Mouse (Mus musculus) left cerebral cortex, postnatal 10 days (tissue): ENCODE measurements around the gene Pilrb2. TPM values are rescaled to one million over a fixed set of nuclear protein-coding genes. Genes with fewer than 3 reads are reported as not detected.
"Not testable (repeated sequence)": the region's sequence is repeated elsewhere in the genome, so short reads cannot be mapped to it uniquely, and the experiment has no call there.

Experiments
- DNase-seq, 2 experiments: peaks; one replicate each; pipeline ENCODE4 v3.0.0; 2021 to 2022; ENCODE audit warnings: low spot score in 2 of 2, mixed read lengths in 1 of 2; ENCODE audit errors: extremely low spot score in 1 of 2
- intact Hi-C: fragments of 180-260 bp; cut with DNase I; formaldehyde crosslinking; loops from one replicate; pipeline ENCODE4 v1.15.1; 2025
- total RNA-seq, 2 experiments: library from RNA; stranded (reverse); gene quantifications; 2 replicates each; pipeline ENCODE4 v1.2.3; 2021

Gene Pilrb2
- total RNA-seq, 2 experiments from 2014 or later, result not detected

DNA sequence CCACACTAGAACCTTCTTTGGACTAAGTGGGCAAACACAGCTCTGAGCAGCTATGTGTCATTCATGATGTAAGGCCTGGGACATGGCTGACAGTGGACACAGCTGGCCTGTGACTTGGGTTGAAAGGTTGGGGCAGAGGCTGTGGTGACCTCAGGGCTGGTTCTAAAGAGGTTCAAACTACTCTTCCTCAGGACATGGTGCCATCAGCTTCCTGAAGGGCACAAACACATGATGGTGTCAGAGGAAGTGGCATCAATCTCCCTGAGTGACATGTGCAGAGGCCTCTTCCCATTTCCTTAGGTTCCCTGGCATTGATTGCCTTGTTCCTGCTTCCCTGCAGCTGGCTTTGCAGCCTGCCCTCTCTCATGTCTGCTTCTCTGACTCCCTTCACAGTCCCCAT is 34.5 kb downstream of the Pilrb2 start:
- intact Hi-C loops, DNase-seq: not testable (repeated sequence)

DNA sequence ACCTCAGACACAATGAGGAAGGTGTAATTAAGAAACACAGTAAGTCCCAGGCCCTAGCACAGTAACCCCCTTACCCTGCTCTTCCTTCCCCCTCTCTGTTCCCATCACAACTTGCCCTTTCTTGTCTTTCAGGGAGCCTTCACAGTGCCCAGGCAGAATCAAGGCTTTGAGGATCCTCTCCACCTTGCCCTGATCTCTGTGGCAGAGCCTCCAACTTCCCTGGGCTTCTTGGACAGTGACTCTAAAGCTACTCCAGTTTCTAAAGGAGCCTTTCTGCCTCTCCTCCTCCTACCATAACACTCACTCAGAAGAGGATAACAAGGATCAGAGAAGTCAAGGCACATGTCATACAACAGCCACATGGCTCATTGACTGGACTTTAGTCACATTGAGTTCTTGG is 35.0 kb downstream of the Pilrb2 start:
- DNase-seq, result no peak
- intact Hi-C loops, result no loop called here

DNA sequence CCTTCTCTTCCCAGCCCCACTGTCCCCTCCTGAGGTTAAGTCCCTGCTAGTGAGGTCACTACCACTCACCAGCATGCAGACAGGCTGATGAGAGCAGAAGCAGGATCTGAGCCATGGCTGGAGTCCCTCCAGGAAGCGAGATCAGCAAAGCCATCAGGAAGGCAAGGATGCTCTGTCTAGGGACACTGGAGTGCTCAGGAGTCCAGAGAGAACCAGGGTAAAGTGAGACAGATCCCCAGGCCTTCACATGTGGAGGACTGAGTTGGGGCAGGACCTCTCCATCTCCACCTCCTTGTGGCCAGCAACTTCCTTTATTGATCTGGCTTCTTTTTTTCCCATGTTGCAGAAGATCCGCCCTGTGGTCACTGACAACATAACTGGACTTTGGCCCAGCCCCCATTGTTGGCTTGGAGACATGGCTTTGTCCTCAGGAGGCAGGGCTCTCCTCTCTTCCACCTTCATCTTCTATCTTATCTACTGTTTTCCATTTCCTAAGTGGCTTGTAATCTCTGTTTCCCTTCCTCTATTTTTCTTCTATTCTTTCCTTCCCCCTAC is 35.6 kb downstream of the Pilrb2 start, which contains the start of gene Pilra:
TSS of gene Pilra (minus strand) at position 316 of the 555 bp plus-strand sequence.
- intact Hi-C loops, DNase-seq: not testable (repeated sequence)

DNA sequence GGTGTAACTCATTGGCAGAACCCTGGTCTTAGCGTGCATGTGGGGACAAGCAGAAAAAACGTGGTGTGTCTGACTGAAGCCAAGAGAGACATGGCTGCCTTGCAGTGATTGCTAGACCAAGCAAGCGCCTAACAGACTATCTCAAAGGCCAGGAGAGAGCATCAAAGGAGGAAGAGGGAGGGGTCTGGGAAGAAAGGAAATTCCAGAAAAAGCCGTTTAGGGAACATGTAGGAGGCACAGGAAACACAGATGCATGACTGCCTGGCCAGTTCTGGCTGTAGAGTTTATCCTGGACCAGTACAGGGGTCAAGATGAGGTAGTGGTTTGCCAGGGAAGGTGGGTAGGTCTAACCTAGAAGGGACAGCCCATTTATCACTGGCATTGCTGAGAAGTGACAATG is 38.1 kb downstream of the Pilrb2 start:
- intact Hi-C loops, result no loop called here
- DNase-seq, result no peak

DNA sequence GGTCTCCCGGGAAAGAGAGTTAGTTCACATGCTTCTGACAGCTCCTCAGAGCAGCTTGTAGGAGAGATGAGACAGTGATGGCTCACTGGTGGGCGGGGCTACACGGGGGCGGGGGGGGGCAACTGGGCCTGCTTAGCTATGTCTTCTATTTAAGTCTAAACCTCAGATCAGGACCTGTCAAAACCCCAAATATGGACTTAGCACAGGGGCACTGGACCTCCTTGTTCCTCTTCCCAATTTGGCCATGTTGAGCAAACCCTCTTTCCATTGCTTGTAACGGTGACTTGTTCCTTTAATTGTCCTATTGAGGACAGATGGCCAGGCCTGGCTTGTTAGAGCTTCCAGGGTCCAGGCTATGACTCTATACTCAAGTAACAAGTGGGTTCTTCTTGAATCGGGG is 40.1 kb downstream of the Pilrb2 start:
- intact Hi-C loops, result no loop called here
- DNase-seq, result no peak

DNA sequence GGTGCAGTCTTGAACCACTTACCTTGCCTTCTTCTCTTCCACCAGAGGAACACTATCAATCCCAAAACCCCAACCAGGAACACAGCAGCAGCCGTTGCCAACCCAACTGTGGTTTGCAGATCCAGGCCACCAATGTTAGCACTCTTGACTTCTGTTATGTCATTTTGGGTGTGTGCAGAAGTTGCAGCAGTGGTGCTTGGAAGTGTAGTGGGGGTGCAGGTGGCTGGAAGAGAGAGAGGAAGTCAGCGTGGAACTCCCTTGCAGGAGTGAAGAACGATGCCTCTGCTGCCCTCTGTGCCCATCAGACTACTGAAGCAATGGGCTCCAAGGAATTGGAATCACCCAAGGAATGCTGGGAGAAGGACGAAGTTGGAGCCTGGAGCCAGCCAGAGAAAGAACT is 40.5 kb downstream of the Pilrb2 start:
- DNase-seq, result no peak
- intact Hi-C loops, result no loop called here

DNA sequence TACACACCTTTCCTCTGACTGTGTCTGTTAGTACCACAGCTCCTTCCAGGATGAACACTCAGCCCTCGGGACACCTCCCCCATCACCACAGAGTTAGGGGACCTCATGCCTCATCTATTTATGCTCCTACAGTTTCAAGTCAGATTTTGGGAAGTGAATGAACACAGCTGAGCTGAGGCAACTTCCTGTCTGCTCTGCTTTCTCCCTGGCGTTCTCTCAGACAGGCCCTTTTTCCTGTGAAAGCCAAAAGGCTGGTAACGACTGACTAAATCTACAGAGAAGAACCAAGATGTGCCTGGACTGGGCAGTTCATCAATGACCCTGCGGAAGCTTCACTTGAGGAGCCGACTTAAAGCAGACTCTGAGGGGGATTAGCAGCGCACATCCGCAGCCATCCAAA is 41.4 kb downstream of the Pilrb2 start:
- intact Hi-C loops, result no loop called here
- peak in 1 of 2 experiments; percentile 16 for DNase-seq

DNA sequence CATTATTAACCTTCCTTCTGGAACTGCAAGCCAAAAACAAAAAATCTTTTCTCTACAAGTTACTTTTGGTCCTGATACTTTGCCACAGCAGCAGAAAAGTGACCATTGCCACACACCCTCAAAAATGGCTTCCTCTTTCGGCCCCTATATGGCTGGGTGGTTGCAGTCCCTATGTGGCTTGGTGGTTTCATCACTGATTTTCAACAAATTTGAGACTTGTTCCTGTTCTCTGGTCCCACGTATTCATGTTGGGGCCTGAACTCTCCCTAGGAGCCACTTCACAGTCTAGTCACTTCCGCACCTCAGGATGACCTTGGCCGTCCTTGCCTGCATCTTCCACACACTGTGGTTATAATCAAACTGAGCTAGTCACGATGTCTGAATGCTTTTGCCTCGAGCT is 42.9 kb downstream of the Pilrb2 start:
- intact Hi-C loops, result no loop called here
- DNase-seq, result no peak

DNA sequence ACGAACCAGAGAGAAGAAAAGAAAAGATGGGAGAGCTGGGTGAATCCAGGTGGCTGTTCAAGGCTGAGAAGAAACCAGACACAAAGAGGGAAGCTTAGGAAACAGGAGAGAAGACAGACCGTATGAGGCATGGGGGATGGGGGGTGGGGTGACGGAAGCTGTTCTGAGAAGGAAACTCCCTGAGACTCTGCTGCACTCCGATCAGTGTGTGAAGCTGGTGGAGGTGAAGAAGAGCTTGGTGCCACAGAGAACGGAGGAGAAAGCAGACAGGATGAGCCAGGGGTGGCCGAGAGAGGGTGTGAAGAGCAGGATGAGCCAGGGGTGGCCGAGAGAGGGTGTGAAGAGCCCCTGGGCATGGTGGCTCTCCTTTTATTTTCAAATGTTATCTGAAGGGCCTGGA is 45.2 kb downstream of the Pilrb2 start:
- no peak for DNase-seq
- intact Hi-C loops, result no loop called here

DNA sequence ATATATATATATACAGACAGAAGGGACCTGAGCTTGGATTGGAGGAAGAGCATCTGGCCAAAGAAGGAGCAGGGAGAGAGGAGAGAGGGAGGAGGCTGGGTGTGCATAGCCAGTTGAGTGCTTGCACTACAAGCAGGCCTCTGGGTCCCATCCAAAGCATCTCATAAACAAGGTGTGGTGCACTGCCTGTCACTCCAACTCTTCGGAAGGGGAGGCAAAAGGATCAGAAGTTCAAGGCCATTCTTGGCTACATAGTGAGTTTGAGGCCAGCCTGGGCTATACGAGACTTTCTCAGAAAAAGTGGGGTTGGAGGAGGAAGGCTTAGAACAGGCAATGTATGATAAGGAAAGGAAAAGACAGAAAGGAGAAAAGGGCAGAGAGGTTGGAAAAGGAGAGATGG is 45.6 kb downstream of the Pilrb2 start:
- no peak for DNase-seq
- intact Hi-C loops, result no loop called here

DNA sequence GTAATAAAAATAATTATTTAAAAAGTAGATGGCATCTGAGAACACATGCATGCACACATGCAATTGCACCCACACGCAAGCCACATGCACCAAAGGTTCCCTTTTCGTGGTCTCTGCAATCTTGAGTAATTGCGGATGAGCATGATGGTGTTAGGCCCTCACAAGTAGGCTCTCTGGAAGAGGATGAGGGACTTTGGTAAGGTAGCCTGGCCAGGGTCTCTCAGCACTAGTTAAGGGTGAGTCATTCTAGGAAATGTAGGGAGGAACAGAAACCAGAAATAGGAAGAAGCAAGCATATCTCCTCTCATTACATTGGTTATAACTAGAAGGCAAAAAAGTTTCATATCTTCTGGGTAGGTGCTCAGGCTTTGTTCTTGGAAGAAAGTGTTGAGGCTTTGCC is 46.6 kb downstream of the Pilrb2 start:
- intact Hi-C loops, result no loop called here
- DNase-seq, result no peak

DNA sequence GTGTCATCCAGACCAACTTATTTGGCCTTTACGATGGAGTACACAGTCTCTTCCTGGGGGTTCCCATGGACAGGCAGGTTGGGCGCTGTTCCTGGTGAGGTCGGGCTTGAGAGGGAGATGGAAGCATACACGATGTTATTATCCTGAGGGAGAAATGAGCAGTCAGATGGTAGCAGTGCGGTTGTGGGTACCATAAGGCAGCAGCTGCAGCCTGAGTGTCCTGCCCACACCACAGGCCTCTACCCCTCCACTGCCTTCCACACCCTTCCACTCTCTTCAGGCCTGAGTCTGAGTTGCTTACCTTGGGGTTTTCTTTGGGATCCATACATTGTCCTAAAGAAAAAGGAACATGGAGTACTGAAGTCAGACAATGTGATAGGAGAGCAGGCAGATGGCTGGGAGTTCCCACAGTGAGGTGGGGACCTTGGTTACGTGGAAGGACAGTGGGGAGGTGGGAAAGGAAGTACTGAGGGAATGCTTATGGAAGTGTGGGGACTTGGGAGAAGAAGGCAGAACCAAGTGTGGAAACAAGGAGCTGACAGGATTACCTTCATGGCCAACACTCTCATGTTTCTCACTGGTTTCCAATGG is 48.1 kb downstream of the Pilrb2 start:
- intact Hi-C loops, result no loop called here
- DNase-seq, result no peak

DNA sequence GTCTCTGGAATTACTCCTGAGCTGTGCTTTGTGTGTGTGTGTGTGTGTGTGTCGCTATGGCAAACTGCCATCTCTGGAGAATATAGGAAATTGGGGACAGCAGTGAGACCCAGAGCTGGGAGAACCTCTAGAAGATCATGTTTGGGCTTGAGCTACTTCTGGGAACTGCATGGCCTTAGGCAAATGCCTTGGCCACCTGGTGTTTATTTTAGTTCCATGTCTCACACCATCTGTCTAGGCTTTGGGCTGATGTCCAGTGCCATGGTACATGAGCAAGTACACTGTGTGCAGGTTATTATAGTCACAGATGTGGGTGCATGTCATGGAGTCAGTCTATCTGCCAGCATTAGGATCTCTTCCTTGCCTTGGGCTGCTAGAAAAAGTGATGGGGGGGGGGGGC is 49.0 kb downstream of the Pilrb2 start:
- intact Hi-C loops, result no loop called here
- no peak for DNase-seq

DNA sequence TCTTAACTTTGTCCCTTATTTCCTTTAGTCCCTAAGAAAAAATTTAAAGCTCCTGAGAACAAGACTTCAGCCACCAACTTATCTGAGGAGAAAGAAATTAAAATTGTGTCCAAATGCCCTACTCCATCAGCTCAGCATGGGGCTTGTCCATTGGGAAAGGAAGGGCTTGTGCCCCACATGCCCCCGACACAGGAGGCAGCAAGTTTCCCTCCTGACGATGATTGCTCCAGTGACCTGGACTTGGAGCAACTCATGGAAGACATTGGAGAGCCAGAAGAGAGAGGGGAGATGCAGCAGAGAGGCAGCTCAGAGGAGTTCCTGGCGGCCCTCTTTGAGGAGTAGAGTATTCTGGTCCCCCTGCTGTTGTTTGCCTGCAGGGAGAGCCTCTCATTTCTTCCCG is 49.5 kb downstream of the Pilrb2 start:
- no peak for DNase-seq
- intact Hi-C loops, result no loop called here

DNA sequence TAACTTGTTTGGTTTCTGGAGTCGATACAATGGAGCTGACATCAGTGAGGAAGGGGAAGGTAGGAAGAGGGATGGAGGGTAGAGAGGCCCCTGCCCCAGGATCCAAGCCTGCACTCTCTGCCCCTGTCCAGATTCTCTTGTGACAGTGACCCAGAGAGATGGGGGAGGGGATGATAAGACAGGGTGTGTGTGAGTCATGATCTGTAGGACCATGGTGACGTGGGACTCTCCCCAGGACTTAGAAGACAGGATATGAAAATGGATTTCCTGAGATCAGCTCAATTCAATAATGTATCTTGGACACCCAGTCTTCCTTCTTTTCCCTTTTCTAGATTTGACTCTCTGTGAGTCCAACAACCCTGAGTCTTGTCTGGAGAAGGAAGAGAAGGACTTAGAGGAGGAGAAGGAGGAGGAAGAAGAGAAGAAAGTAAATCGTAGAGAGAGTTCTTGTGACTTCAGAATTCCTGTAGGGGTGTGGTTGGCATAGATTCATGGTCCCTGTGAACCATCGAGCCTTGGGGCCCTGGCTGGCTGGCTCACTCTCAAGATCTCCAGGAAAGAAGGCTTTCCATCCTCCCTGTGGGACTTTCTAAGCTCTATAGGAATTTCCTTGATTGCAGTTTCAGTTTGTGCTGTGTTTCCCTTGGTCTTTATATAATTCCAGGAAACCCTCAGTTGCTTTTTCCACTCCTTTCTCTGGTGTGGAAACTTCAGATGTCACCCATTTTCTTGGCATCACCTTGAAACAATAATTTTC is 54.0 kb downstream of the Pilrb2 start:
- no peak for DNase-seq
- intact Hi-C loops, result no loop called here

Other genes with a start within 250 kb of the Pilrb2 start
- gene Fbxo24, start 242.8 kb downstream of the Pilrb2 start, total RNA-seq, result under 1 TPM; 0.19 to 0.26 TPM
- 10 to 100 TPM; 15.1 to 15.6 TPM for gene Lrch4, start 242.7 kb downstream of the Pilrb2 start, total RNA-seq
- gene Gm20605, start 242.6 kb downstream of the Pilrb2 start, total RNA-seq, result 1 to 10 TPM; 4.4 to 5.6 TPM
- gene Sap25, start 230.5 kb downstream of the Pilrb2 start, total RNA-seq, result 1 to 10 TPM; 2.7 to 4.5 TPM
- gene Irs3, start 226.1 kb downstream of the Pilrb2 start, total RNA-seq, result under 1 TPM in 1 of 2 experiments, not detected in 1; 0.36 TPM
- gene Agfg2, start 187.1 kb downstream of the Pilrb2 start, total RNA-seq, result 10 to 100 TPM; 33.3 to 36.5 TPM
- gene Nyap1, start 130.2 kb downstream of the Pilrb2 start, total RNA-seq, result 100 to 1,000 TPM; 116 to 119 TPM
- gene Tsc22d4, start 126.1 kb downstream of the Pilrb2 start, total RNA-seq, result 100 to 1,000 TPM; 112 to 120 TPM
- 10 to 100 TPM; 28.0 to 28.7 TPM for gene Ppp1r35, start 93.0 kb downstream of the Pilrb2 start, total RNA-seq
- 10 to 100 TPM; 30.1 to 35.3 TPM for gene Mepce, start 84.2 kb downstream of the Pilrb2 start, total RNA-seq
- 1 to 10 TPM; 5.7 to 6.0 TPM for gene Zcwpw1, start 84.0 kb downstream of the Pilrb2 start, total RNA-seq
- gene Pilra, start 35.5 kb downstream of the Pilrb2 start, total RNA-seq, result 1 to 10 TPM in 1 of 2 experiments, under 1 TPM in 1; 0.71 to 1.2 TPM
- not detected for gene Pilrb1, start 13.7 kb downstream of the Pilrb2 start, total RNA-seq
- not detected for gene Cyp3a13, start 49.8 kb upstream of the Pilrb2 start, total RNA-seq
- 1 to 10 TPM; 4.5 to 6.5 TPM for gene Gjc3, start 91.3 kb upstream of the Pilrb2 start, total RNA-seq
- not detected for gene Azgp1, start 109.7 kb upstream of the Pilrb2 start, total RNA-seq
- gene Smok3a, start 149.4 kb upstream of the Pilrb2 start, total RNA-seq, result not detected
- gene Smok3b, start 149.6 kb upstream of the Pilrb2 start, total RNA-seq, result not detected
- gene Smok3c, start 181.4 kb upstream of the Pilrb2 start, total RNA-seq, result not detected
- gene Zkscan1, start 213.3 kb upstream of the Pilrb2 start, total RNA-seq, result 10 to 100 TPM; 39.2 to 39.4 TPM
- 10 to 100 TPM; 21.8 to 26.1 TPM for gene Zscan21, start 245.1 kb upstream of the Pilrb2 start, total RNA-seq